Comparison of ENCODE assay signal across 9 mouse cellular contexts in the genomic region with DNA sequence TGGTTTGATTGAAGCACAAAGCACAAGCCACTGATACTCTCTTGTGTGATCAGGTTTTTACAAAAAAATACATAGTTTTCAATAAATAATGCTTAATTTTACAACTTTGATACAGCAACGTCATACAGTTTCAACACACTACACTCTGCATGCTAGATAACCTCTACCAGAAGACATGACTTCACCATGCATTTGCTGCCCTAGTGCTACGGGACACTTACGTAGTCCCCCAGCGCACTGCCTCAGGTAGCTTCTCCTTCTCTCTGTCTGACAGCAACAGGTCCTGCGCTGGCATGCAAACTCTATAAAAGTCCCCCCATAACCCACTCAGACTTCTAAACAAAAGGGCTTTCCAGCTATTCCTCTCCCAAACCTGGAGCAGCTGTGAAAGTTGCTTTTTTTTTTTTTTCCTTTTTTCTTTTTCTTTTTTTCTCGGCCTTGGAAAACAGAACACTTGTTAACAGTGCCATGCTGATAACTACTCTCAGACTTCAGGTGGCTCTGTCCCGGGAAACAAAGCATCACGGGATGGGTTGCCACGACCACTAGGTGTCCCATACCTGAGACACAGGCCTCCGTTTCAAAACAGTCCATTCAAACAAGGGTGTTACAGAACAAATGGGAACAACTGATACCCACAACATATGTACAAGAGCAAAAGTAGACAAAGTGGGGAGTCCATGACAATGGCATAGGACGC. TPM values are rescaled to one million over a fixed set of nuclear protein-coding genes. Genes with fewer than 3 reads are reported as not detected.
DNase-seq lines count a peak whose midpoint lies in the region; ATAC-seq lines count a peak whose summit lies in the region.
"Had no signal": no experiment of that assay in that cellular context is flagged by ENCODE, and none has a peak within 500 bp of the region (broad histone marks: within the 10 kb centered on the region; RNA-seq: fewer than 3 reads in every experiment).

No protein-coding gene starts in this region.

- peak overlapping the region; percentile 41 for H3K9ac ChIP-seq in hindbrain, embryonic 12.5 days
- H3K9ac ChIP-seq in midbrain, embryonic 15.5 days, result peak overlapping the region; percentile 99

- H3K4me2 ChIP-seq in hindbrain, embryonic 12.5 days (replicated peaks), result peak overlapping the region; percentile 73
- H3K4me2 ChIP-seq in midbrain, embryonic 15.5 days, result peak overlapping the region; percentile 67

- intact Hi-C loops in heart, postnatal 14 days (cut with DNase I), result no loop called here
- intact Hi-C loops in left cerebral cortex, postnatal 4 days (cut with DNase I), result loop anchor here (5.0 to 10.0 kb wide), 5 partner anchors 181 to 603 kb away; no protein-coding TSS in a partner anchor

- H3K9me3 ChIP-seq in hindbrain, embryonic 12.5 days (replicated peaks), result no peaks in the 10 kb centered on the region
- no peaks in the 10 kb centered on the region for H3K9me3 ChIP-seq in midbrain, embryonic 15.5 days

- DNase-seq in heart, adult 11 months, result peak; percentile 65
- DNase-seq in heart, postnatal 14 days, result no peak
- peak; percentile 34 for DNase-seq in embryo, embryonic 9.5 days (ENCODE audit: extremely low spot score)
- DNase-seq in layer of hippocampus, adult 18-20 months (ENCODE audit: low spot score in 2 of 2), result no peak
- no peak for DNase-seq in left cerebral cortex, postnatal 4 days
- no peak for DNase-seq in thymus, postnatal 0 days (ENCODE audit: low spot score)
- DNase-seq: lung, postnatal 36 days had no signal

- peaks cover 14% of the 10 kb centered on the region; the same call in 1 of the 2 replicates for H3K36me3 ChIP-seq in hindbrain, embryonic 12.5 days
- no peaks in the 10 kb centered on the region for H3K36me3 ChIP-seq in midbrain, embryonic 15.5 days (replicated peaks)

- no peaks in the 10 kb centered on the region for H3K27me3 ChIP-seq in hindbrain, embryonic 12.5 days
- no peaks in the 10 kb centered on the region for H3K27me3 ChIP-seq in midbrain, embryonic 15.5 days (replicated peaks)

- peak overlapping the region; percentile 87 for H3K4me3 ChIP-seq in hindbrain, embryonic 12.5 days
- H3K4me3 ChIP-seq in midbrain, embryonic 15.5 days, result peak overlapping the region; percentile 82

- WGBS in hindbrain, embryonic 12.5 days, result 62% methylated on average over 11 of the region's 11 CpGs
- WGBS in midbrain, embryonic 15.5 days, result 35% methylated on average over 11 of the region's 11 CpGs

- peak; percentile 38; the same call in 1 of the 2 replicates for ATAC-seq in hindbrain, embryonic 12.5 days (ENCODE audit: low FRiP score)
- no peak; the same call in 1 of the 2 replicates for ATAC-seq in midbrain, embryonic 15.5 days (replicated peaks)

- H3K27ac ChIP-seq in hindbrain, embryonic 12.5 days, result peak overlapping the region; percentile 65
- peak overlapping the region; percentile 96 for H3K27ac ChIP-seq in midbrain, embryonic 15.5 days

- peaks cover 20% of the 10 kb centered on the region for H3K4me1 ChIP-seq in hindbrain, embryonic 12.5 days
- peaks cover 36% of the 10 kb centered on the region for H3K4me1 ChIP-seq in midbrain, embryonic 15.5 days

RNA-seq across cellular contexts. Expression of a gene that starts 6.9 kb away (rescaled TPM):
- under 1 TPM; 0.57 to 0.76 TPM for total RNA-seq in heart, postnatal 14 days (2021)
- polyA plus RNA-seq in hindbrain, embryonic 12.5 days (2016; fragmentation: Nextera tagmentation; extraction: Ambion mirVana), result 578 and 604 TPM in 2 replicates
- polyA plus RNA-seq in midbrain, embryonic 15.5 days (2015; fragmentation: Nextera tagmentation; extraction: Ambion mirVana), result 467 and 470 TPM in 2 replicates
- total RNA-seq in layer of hippocampus, adult 18-20 months (2021), result 10 to 100 TPM; 12.6 to 16.3 TPM
- 100 to 1,000 TPM; 194 to 222 TPM for total RNA-seq in left cerebral cortex, postnatal 4 days (2021)
- 0.18 and 0.36 TPM in 2 replicates for polyA plus RNA-seq in thymus, postnatal 0 days (2015; fragmentation: Nextera tagmentation; extraction: Ambion mirVana)

Comparison
In these comparisons a context has a peak if more than half of its experiments do, and no peak if none do; other contexts are left out.
1. DNase-seq: peak in heart, adult 11 months (single experiment) and embryo, embryonic 9.5 days (single experiment); none in heart, postnatal 14 days (0 of 2), layer of hippocampus, adult 18-20 months (0 of 2), left cerebral cortex, postnatal 4 days (single experiment) and thymus, postnatal 0 days (single experiment).
2. RNA of a gene that starts 6.9 kb away (total RNA-seq): 194 to 222 TPM in left cerebral cortex, postnatal 4 days; 12.6 to 16.3 TPM in layer of hippocampus, adult 18-20 months and 0.57 to 0.76 TPM in heart, postnatal 14 days; every median in the first group is over 10 times any median in the second.